Mouse (Mus musculus) megakaryocyte, embryonic 14.5 days (primary cell): ENCODE measurements around the gene Jarid2.

Source experiments
- FLI1 ChIP-seq: IDR thresholded peaks from 2 replicates; pipeline ENCODE4 v1.6.1; 2012; ENCODE audit warnings: low read length, inconsistent platforms, mixed read lengths
- GATA1 ChIP-seq: IDR thresholded peaks from 3 replicates; pipeline ENCODE4 v1.6.1; 2012; ENCODE audit warnings: mixed read lengths, low read length, inconsistent platforms, borderline replicate concordance

DNA sequence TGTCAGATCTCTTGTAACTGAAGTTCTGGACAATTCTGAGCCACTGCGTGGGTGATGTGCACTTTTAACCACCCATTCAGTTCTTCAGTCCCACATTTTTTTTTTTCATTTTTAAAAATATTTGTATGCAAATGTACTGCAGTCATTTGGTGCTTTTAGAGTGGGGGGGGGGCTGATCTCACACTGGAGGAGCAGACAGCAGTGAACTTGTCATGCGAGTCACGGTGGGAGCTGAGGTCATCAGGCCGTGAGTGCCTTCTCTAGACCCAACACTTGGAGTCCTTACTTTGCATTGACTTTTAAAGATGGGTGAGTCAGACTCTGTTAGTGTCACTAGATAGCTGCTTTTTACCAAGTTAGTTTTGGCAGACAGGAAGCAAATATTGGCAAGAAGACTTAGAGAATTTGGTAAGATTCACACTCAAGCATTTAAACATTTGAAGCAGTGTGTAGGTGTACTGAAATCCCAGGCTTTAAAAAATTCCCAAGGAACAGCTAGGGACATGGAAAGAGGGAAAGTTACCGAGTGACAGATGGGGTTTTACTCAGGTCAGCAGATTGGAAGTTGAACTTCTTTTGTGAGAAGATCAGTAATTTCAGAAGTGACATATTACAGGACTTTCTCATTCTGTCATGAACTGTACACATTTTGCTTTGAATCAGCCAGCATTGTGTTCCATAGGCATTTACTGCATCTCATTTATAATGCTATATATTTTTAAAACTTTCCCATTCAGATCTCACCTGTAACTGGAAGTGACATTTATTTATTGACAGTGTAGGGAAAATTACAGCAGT lies 41.7 kb downstream of the Jarid2 start:
- TF ChIP-seq GATA1 (no peak), FLI1 (no peak)
